Mouse (Mus musculus) kidney, embryonic 15.5 days (tissue): Measurements from ENCODE around the gene Myadm. TPM values are rescaled to one million over a fixed set of nuclear protein-coding genes. Genes with fewer than 3 reads are reported as not detected.
"Not testable (repeated sequence)": the region's sequence is repeated elsewhere in the genome, so short reads cannot be mapped to it uniquely, and the experiment has no call there.

Source experiments
- ATAC-seq: fragments of 200-750 bp; cut with Nextera tagmentation; replicated peaks from 2 replicates; pipeline ENCODE4 v1.8.0; 2017; ENCODE audit warnings: moderate TSS enrichment; ENCODE audit not compliant: low FRiP score
- H3K27ac ChIP-seq: fragments of 300-500 bp; sonication (generic); 2 replicates; pipeline ENCODE4 v1.5.1; 2015; ENCODE audit warnings: mild to moderate bottlenecking, inconsistent platforms
- H3K27me3 ChIP-seq: fragments of 300-500 bp; sonication (generic); 2 replicates; pipeline ENCODE4 v1.6.1; 2015; ENCODE audit warnings: inconsistent platforms
- H3K36me3 ChIP-seq: fragments of 300-500 bp; sonication (generic); 2 replicates; pipeline ENCODE4 v1.6.1; 2015; ENCODE audit warnings: inconsistent platforms
- H3K4me1 ChIP-seq: fragments of 300-500 bp; sonication (generic); 2 replicates; pipeline ENCODE4 v1.6.1; 2015; ENCODE audit warnings: inconsistent platforms
- H3K4me2 ChIP-seq: fragments of 300-500 bp; sonication (generic); 2 replicates; pipeline ENCODE4 v1.6.1; 2015; ENCODE audit warnings: moderate library complexity, mild to moderate bottlenecking, inconsistent platforms
- H3K4me3 ChIP-seq: fragments of 300-500 bp; sonication (generic); replicated peaks from 2 replicates; pipeline ENCODE4 v1.5.1; 2015; ENCODE audit warnings: mild to moderate bottlenecking, inconsistent platforms
- H3K9ac ChIP-seq: fragments of 300-500 bp; sonication (generic); 2 replicates; pipeline ENCODE4 v1.6.1; 2015; ENCODE audit warnings: mild to moderate bottlenecking, inconsistent platforms
- H3K9me3 ChIP-seq: fragments of 300-500 bp; sonication (generic); replicated peaks from 2 replicates; pipeline ENCODE4 v1.6.1; 2016; ENCODE audit warnings: inconsistent platforms
- WGBS: fragments of 180-500 bp; shearing (Covaris S2); methylation state at CpG from one replicate; pipeline ENCODE4 v1.1.7; 2015; ENCODE audit warnings: mixed read lengths; 5-methylcytosine and 5-hydroxymethylcytosine counted together
- polyA plus RNA-seq: library from polyadenylated mRNA; unstranded; fragments of >200 nt; fragmentation: Nextera tagmentation; extraction: Ambion mirVana; gene quantifications from 2 replicates; pipeline ENCODE4 v1.2.1, GENCODE M21; 2015

Gene Myadm
- polyA plus RNA-seq, 1 experiment from 2014 or later, result 93.8 TPM

- WGBS, result 58% methylated on average over 6 of the region's 6 CpGs
- peak overlapping the region; percentile 79 for H3K27ac ChIP-seq
- 0 out of 2 replicates have a peak, but pooled peaks cover 8% of the 10 kb centered on the region for H3K4me1 ChIP-seq
- H3K27me3 ChIP-seq, result no peaks in the 10 kb centered on the region
- H3K4me2 ChIP-seq, result no peak overlapping the region
- ATAC-seq, result peak; percentile 56; the same call in 1 of the 2 replicates
- H3K36me3 ChIP-seq, result no peaks in the 10 kb centered on the region
- no peak overlapping the region for H3K9ac ChIP-seq
- no peaks in the 10 kb centered on the region for H3K9me3 ChIP-seq
- H3K4me3 ChIP-seq, result no peak overlapping the region
Observed at GRCm38 (mm10) chr7:3275455-3276170, 13.3 kb upstream of the Myadm start.

- WGBS, result 32% methylated on average over 4 of the region's 4 CpGs
- not testable (repeated sequence) for H3K4me1 ChIP-seq, ATAC-seq, H3K4me3 ChIP-seq, H3K36me3 ChIP-seq, H3K27me3 ChIP-seq, H3K4me2 ChIP-seq, H3K27ac ChIP-seq, H3K9ac ChIP-seq, H3K9me3 ChIP-seq
Observed at GRCm38 (mm10) chr7:3276781-3277180, 12.1 kb upstream of the Myadm start.

GRCm38 (mm10) chr7:3280080-3280653 lies 8.7 kb upstream of the Myadm start:
- Histone ChIP-seq H3K4me2 (no peak overlapping the region), H3K36me3 (no peaks in the 10 kb centered on the region), H3K4me1 (0 out of 2 replicates have a peak, but pooled peaks cover 8% of the 10 kb centered on the region), H3K9ac (no peak overlapping the region), H3K9me3 (no peaks in the 10 kb centered on the region), H3K4me3 (no peak overlapping the region), H3K27me3 (no peaks in the 10 kb centered on the region), H3K27ac (0 out of 2 replicates have a peak overlapping the region, but pooled peaks have one; percentile 32)
- WGBS, result 74% methylated on average over 5 of the region's 5 CpGs
- no peak for ATAC-seq

GRCm38 (mm10) chr7:3280654-3281153 lies 8.2 kb upstream of the Myadm start:
- Histone ChIP-seq H3K4me1 (0 out of 2 replicates have a peak, but pooled peaks cover 5% of the 10 kb centered on the region), H3K9me3 (no peaks in the 10 kb centered on the region), H3K27me3 (no peaks in the 10 kb centered on the region), H3K36me3 (no peaks in the 10 kb centered on the region), H3K9ac (no peak overlapping the region), H3K4me2 (no peak overlapping the region), H3K4me3 (no peak overlapping the region), H3K27ac (0 out of 2 replicates have a peak overlapping the region, but pooled peaks have one; percentile 32)
- ATAC-seq, result no peak
- 44% methylated on average over 8 of the region's 8 CpGs for WGBS

- ATAC-seq, result no peak
- Histone ChIP-seq H3K9ac (no peak overlapping the region), H3K4me1 (0 out of 2 replicates have a peak, but pooled peaks cover 5% of the 10 kb centered on the region), H3K4me2 (no peak overlapping the region), H3K4me3 (no peak overlapping the region), H3K27me3 (no peaks in the 10 kb centered on the region), H3K27ac (no peak overlapping the region), H3K36me3 (no peaks in the 10 kb centered on the region), H3K9me3 (no peaks in the 10 kb centered on the region)
- 88% methylated on average over 6 of the region's 6 CpGs for WGBS
Observed at GRCm38 (mm10) chr7:3281741-3282140, 7.1 kb upstream of the Myadm start.

- Histone ChIP-seq H3K4me3 (no peak overlapping the region), H3K27me3 (no peaks in the 10 kb centered on the region), H3K36me3 (no peaks in the 10 kb centered on the region), H3K9me3 (no peaks in the 10 kb centered on the region), H3K4me1 (no peaks in the 10 kb centered on the region), H3K4me2 (no peak overlapping the region), H3K27ac (no peak overlapping the region), H3K9ac (no peak overlapping the region)
- ATAC-seq, result no peak
- 84% methylated on average over 11 of the region's 11 CpGs for WGBS
Observed at GRCm38 (mm10) chr7:3283081-3283875, 5.6 kb upstream of the Myadm start.

- 84% methylated on average over 10 of the region's 10 CpGs for WGBS
Observed at GRCm38 (mm10) chr7:3284604-3285003, 4.3 kb upstream of the Myadm start.

GRCm38 (mm10) chr7:3286036-3286435 lies 2.8 kb upstream of the Myadm start:
- Histone ChIP-seq H3K4me2 (no peak overlapping the region), H3K36me3 (no peaks in the 10 kb centered on the region), H3K9me3 (no peaks in the 10 kb centered on the region), H3K27me3 (no peaks in the 10 kb centered on the region), H3K27ac (no peak overlapping the region), H3K9ac (no peak overlapping the region), H3K4me3 (no peak overlapping the region), H3K4me1 (peaks cover 19% of the 10 kb centered on the region)
- 92% methylated on average over 5 of the region's 5 CpGs for WGBS
- ATAC-seq, result no peak

More at GRCm38 (mm10) chr7:3284604-3285003, 4.3 kb upstream of the Myadm start:
- no peak overlapping the region for H3K4me3 ChIP-seq
- no peak overlapping the region for H3K4me2 ChIP-seq
- H3K27ac ChIP-seq, result no peak overlapping the region
- H3K4me1 ChIP-seq, result peaks cover 9% of the 10 kb centered on the region
- no peaks in the 10 kb centered on the region for H3K27me3 ChIP-seq
- H3K9me3 ChIP-seq, result no peaks in the 10 kb centered on the region
- no peak overlapping the region for H3K9ac ChIP-seq
- no peaks in the 10 kb centered on the region for H3K36me3 ChIP-seq
- no peak for ATAC-seq

GRCm38 (mm10) chr7:3287186-3287585 lies 1.7 kb upstream of the Myadm start:
- no peak for ATAC-seq
- Histone ChIP-seq H3K27ac (no peak overlapping the region), H3K9me3 (no peaks in the 10 kb centered on the region), H3K4me3 (no peak overlapping the region), H3K27me3 (no peaks in the 10 kb centered on the region), H3K36me3 (no peaks in the 10 kb centered on the region), H3K4me1 (peaks cover 31% of the 10 kb centered on the region), H3K9ac (no peak overlapping the region), H3K4me2 (no peak overlapping the region)
- 75% methylated on average over 7 of the region's 7 CpGs for WGBS

GRCm38 (mm10) chr7:3290257-3291033 lies 1.6 kb downstream of the Myadm start:
- Histone ChIP-seq H3K4me1 (peaks cover 48% of the 10 kb centered on the region), H3K27ac (peak overlapping the region; percentile 88), H3K4me2 (peak overlapping the region; percentile 73), H3K27me3 (no peaks in the 10 kb centered on the region), H3K9me3 (no peaks in the 10 kb centered on the region), H3K36me3 (peaks cover 18% of the 10 kb centered on the region), H3K4me3 (peak overlapping the region; percentile 51), H3K9ac (peak overlapping the region; percentile 51)
- under 1% methylated on average over 18 of the region's 18 CpGs for WGBS
- ATAC-seq, result peak; percentile 88

GRCm38 (mm10) chr7:3291197-3291596 lies 2.3 kb downstream of the Myadm start:
- peak overlapping the region; percentile 51 for H3K4me3 ChIP-seq
- H3K9ac ChIP-seq, result peak overlapping the region; percentile 49; the same call in 1 of the 2 replicates
- peaks cover 21% of the 10 kb centered on the region for H3K36me3 ChIP-seq
- 26% methylated on average over 6 of the region's 6 CpGs for WGBS
- 0 out of 2 replicates have a peak, but pooled peaks have one; percentile 5 for ATAC-seq
- H3K27ac ChIP-seq, result peak overlapping the region; percentile 83
- H3K9me3 ChIP-seq, result no peaks in the 10 kb centered on the region
- peaks cover 48% of the 10 kb centered on the region for H3K4me1 ChIP-seq
- H3K4me2 ChIP-seq, result peak overlapping the region; percentile 73
- H3K27me3 ChIP-seq, result no peaks in the 10 kb centered on the region
